Mouse (Mus musculus): ENCODE data around the gene Casq2.
"Not testable (repeated sequence)": the region's sequence is repeated elsewhere in the genome, so short reads cannot be mapped to it uniquely, and the experiment has no call there.

Casq2 gene

DNA sequence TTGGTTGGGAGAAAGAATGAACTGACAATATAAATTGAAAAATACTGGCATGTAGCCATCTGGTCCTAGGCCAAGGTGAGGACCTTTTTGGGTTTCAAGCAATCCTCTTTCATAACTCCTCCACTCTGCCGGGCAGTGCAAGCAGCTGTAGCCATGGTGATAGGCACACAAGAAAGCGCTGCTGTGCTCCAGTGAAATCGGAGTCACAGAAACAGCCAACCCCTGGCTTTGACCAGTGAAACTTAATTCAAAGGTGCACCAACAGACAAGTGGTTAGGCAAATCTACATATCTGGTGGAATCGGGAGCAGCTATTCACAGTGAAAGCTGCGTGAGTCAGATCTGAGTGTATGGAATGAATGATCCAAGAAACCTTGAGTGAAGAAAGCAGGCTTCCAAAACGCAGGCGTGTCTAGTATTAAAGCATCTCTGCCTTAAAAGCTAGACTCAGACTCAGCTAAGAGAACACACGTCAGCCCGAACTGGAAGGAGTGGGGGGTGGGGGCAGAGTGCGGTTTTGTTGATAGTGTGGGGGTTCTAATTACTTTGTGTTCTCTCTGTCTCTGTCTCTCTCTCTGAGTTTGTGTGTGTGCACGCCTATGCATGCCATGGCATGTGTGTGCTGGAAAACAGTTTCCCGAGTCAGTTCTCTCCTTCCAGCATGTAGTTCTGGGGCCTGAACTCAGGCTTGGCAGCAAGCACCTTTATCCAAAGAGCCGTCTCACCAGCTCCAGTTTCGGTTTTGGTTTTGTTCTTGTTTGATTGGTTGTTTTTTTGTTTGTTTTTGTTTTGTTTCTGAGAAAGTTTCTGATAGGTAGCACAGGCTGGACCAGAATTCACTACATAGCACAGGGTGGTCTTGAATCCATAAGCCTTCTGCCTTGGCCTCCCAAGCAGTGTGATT is 73.5 kb downstream of the Casq2 start:
- no peak for DNase-seq (ENCODE audit: low read depth in 2 of 2, low spot score in 2 of 2)

DNA sequence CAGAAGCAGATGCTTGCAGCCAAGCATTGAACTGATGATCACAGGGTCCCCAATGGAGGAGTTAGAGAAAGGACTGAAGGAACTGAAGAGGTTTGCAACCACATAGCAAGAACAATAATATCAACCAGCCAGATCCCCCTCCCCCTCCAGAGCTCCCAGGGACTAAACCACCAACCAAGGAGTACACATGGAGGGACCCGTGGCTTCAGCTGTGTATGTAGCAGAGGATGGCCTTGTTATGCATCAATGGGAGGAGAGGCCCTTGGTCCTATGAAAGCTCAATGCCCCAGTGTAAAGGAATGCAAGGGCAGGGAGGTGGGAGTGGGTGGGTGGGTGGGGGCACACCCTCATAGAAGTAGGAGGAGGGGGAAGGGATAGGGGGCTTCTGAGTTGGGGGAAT is 77.6 kb downstream of the Casq2 start:
- not testable (repeated sequence) for DNase-seq (ENCODE audit: low read depth in 2 of 2, low spot score in 2 of 2)

DNA sequence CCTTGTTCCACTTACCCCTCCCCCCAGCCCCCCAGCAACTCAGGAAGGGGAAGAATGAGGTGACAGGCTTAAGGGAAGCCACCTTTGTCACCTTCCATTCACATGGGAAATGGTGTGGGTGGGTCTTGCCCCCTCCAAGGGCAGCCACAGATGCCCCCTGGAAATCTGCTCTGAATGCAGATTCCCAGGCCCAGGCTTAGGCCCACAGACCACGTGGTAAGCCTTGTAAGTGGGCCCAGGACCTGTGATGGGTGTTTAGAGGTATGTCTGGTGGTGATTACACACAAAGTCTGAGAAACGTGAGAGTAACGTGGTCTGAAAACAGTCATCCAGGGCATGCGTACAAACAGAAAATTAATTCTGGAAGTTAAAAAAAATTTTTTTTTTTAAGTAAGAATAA is 78.7 kb downstream of the Casq2 start:
- DNase-seq (ENCODE audit: low read depth in 2 of 2, low spot score in 2 of 2), result no peak

DNA sequence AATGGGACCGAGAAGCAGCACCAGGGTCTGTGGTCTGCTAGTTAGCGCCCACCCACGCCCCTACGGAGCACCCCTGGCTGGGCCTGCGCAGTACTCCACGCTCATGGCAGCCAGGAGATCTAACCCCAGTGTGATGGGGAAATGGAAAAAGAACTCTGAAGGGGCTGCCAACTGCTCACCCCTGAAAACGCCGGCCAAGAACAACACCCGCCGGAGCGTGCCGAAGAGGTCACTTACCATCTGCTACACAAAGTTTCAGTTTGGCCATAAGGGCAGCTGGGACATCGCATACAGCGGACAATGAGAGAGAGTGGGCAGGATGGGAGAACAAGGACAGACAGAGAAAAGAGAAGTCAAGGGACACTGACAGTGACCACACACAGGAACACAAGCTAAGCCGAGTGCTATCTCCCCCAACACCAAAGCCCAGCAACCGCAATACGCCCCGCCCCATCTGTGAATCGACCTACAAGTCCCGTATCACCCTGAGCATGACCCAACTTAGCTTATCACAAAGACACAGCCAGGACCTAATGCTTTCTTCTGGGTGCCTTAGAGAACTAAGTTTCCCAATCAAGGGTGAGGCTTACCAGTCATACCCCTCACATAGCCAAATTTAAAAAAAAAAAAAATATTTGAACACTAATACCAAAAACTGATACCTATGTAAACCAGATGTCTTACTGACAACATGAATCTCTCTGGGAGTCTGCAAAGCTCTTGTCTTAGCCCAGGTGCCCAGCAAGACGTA is 79.5 kb downstream of the Casq2 start:
- DNase-seq (ENCODE audit: low read depth in 2 of 2, low spot score in 2 of 2), result no peak

DNA sequence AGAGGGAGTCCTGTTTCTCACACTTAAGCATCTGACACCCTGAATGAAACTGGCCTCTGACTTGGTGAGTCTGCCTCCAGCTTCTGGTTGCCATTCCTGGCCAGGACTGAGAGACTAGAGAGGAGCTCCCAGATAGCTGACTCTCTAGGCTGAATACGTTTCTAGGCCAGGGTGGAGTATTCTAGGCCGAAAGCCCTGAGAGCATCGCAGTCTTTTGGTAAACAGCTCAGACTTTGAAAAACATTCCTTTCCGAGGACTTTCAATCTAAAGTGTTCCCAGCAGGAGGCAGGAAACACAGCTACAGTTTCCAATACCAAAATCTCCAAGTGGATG is 80.0 kb downstream of the Casq2 start:
- DNase-seq (ENCODE audit: low read depth in 2 of 2, low spot score in 2 of 2), result no peak

DNA sequence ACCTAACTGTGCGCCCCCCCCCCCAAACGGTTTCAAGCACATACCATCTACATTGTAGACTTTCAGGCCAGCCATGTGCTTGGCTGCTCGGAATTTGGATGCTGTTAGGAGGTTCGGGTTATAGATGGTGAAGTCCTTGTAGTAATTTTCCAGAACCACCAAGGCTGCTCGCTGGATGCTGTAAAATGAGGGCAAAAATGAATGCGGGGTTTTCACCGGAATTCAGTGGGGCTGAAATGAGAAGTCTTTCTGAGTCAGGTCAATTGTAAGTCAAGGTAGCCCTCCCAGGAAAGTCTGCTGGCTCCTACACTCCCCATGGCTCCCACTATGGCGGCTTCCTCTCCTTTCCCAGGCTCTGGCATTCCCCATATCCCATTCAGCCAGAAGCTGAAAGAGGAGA is 80.6 kb downstream of the Casq2 start:
- DNase-seq (ENCODE audit: low read depth in 2 of 2, low spot score in 2 of 2), result no peak

DNA sequence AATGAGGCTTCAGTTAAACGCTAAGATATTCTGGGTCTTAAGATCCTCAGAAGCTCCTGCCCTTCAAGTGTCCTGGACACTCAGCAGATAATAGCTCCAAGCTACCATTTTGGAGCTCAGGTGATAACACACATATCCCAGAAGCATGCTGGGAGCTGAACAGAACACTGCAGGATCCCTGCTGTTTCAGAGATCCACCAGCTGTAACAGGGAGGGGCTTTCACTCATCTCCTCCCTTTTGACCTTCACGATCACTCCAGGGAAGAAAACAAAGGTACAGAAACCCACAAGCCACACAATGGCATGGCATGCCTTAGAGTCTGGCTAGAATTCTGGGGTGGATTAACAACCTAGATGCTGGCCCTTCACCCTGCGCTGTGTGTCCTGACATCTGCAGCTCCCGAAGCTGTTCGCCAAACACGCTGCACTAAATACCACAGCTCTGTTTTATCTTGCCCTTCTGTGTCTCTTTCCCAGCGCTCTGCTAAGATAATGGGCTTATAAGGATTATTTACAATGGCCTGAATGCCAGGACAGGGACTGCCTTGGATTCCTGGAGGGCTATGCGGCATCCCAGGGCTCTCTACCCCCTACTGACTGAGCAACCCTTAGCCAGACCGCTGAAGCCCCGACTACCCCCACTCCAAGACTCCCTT is 81.5 kb downstream of the Casq2 start:
- no peak for DNase-seq (ENCODE audit: low read depth in 2 of 2, low spot score in 2 of 2)

DNA sequence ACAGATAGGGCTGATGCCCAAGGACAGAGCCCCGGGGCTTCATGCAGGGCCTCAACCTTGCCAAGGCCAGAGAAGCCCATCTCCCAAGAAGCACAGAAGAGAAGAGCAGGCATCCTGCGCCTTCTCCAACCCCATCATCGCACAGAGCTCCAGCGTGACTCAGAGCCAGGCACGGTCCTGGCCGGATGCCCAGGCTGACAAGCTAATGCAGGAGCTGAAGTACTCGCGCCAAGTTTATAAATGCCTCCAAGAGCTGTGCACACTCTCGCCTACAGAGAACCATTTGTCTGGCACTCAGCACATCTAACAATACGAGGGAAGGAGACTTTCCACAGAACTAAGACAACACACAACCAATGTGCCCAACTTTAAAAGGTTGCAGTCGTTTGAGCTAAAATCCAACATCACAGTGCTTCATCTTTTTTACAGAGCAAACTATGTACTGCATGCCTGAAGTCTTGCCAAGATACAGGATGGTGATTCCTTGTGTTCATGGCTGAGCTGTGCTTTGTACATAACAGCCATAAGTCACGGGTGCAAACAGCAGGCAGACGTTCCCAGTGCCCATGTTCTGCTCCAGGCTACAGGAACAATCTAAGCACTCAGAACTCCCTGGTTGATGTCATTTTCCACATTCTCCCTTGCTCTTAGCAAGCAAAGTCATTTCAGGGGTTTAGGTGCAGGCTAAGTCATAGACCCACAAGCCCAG is 83.1 kb downstream of the Casq2 start:
- no peak for DNase-seq (ENCODE audit: low read depth in 2 of 2, low spot score in 2 of 2)

DNA sequence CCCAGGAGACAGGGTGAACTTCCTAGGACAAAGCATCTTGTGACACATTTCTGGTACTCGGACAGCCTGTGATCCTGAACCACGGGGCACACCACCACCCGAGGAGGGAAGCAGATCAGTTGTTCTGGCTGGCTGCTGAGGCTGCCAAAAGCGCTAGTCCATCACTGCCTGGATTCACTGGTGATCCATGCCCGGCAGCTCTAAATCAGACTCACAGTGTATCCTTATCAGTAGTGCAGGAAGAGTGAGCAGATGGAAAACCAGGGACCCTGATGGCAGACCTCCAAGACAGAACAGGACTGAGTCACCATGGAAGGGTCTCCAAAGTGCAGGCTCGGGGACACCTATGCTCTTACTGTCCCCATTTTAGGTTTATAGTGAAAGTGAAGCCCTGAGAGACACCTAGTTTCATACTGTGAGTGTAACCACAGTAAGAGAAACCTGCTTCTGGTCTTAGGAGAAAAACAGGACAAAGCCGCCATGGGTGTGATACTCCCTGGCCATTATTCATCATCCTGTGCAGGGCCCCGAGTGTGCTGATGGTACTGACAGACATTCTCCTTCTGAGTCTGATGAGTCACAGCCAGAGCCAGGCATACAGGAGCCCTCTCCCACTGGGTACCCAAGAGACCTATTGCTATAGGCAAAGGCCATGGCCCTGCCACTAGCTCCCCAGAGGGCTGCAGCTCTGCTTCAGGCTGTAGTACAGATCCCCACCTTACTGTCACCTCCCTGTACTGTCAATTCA is 88.1 kb downstream of the Casq2 start:
- DNase-seq (ENCODE audit: low read depth in 2 of 2, low spot score in 2 of 2), result no peak

DNA sequence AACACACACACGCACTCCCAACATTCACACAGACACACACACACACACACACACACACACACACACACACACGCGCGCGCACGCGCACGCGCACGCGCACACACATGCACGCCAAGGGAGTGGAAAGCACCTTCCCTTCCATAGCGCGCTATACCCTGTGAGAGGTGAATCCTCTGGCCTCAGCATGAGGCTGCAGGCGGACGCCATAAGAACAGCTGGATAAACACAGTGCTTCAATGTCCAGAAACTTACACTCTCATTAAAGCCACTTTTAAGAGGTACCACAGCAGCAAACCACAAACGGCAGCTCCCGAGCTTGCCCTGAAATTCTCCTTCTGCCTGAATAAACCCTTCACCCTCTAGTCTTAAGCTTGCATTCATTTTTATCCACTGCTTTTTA is 89.5 kb downstream of the Casq2 start:
- no peak for DNase-seq (ENCODE audit: low read depth in 2 of 2, low spot score in 2 of 2)

DNA sequence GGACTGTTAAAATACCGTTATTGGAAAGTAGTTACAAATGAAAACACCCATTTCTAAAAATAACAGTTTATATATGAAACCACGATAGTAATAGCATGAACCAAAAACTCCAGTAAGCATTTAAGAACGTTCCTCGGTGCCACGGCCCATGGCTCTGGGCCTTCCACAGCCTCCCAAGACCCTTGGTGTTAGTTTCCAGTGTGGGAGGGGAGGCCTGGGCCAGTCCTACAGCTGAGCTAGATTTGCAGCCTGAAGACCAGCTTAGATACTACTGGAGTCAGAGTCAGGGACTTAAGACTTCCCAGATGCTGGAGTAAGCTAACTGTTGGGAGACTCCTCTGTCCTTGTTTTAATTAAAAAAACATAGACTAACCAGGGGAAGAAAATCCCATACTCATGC is 89.9 kb downstream of the Casq2 start:
- DNase-seq (ENCODE audit: low read depth in 2 of 2, low spot score in 2 of 2), result no peak

DNA sequence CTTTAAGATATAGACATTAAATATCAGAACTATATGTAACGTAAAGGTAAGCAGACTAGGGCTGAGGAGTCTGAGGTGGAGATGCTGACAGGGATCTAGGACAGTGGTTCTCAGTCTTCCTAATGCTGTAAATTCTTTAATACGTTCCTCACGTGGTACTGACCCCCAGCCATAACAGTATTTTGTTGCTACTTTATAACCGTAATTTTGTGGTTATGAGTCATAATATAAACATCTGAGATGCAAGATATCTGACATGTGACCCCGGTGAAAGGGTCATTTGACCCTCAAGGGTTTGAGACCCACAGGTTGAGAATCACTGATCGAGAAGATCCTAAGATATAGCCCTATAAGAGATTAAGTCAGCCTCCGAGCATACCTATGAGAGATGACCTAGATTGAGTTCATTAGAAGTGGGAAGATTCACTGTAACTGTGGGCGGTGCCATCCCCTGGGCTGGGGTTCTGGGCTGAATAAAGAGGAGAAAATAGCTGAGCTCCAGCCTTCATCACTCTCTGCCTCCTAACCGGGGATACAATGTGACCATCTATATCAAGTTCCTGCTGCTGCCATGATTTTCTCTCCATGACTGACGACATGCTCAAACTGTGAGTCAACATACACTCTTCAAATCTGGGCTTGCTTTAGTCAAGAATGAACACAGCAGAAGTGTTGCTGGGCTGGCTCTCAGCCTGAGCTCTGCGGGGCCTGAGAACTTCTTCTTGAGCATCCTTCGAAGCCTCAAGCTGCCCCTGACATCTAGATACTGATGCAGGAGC is 91.8 kb downstream of the Casq2 start:
- DNase-seq (ENCODE audit: low read depth in 2 of 2, low spot score in 2 of 2), result no peak

DNA sequence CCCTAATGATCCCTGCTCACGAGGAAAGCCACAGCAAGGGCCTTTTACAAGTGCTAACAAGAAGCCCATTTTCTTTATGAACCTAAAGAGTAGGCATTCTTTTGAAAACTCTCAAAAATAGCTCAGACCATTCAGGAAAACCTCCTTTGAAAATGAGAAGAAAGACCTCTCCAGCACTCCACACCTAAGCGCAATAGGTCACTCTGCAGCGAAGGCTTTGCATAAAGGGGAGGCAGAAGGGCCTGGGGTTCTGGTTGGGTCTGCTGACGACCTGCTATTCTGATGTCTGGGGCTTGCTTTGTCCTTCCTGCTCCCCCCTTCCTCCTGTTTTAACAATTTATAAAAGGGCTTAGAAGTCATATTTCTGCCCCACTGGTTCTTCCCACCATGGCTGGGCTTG is 93.7 kb downstream of the Casq2 start:
- no peak for DNase-seq (ENCODE audit: low read depth in 2 of 2, low spot score in 2 of 2)

DNA sequence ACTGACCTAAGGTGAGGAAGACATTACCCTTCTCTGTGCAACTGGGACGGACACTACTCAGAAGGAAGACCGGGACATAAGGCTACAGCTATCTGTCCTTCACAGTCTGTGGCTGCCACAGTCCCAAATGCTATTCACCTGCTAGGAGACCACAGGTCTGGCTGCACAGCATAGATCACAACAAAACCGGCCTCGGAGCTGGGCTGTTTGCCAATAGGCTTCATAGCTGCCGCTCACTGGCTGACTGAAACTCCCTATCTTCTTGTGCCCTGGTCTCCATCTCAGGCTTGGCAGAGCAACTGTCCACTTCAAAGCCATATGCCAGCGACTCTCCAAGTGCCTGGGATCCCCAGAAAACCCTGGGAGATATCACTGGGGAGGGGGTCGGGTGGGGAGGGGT is 94.5 kb downstream of the Casq2 start:
- no peak for DNase-seq (ENCODE audit: low read depth in 2 of 2, low spot score in 2 of 2)

DNA sequence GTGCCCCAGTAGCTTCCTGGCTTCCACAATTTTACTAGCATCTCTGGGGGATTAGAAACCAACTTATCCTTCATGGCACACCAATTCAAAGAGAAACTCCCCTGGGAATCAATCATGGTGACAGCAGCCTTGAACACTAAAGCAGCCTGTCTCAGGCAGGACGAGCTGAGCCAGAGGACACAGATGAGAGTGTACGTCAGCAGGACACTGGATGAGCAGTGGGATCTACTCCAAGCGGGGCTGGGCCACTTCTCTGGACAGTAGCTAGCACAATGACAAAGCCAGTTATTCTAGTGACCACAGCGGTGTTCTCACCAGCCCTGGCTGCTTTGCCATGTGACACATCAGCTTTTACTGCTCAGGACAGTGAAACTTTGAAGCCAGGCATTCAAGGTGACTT is 95.0 kb downstream of the Casq2 start:
- DNase-seq (ENCODE audit: low read depth in 2 of 2, low spot score in 2 of 2), result no peak

DNA sequence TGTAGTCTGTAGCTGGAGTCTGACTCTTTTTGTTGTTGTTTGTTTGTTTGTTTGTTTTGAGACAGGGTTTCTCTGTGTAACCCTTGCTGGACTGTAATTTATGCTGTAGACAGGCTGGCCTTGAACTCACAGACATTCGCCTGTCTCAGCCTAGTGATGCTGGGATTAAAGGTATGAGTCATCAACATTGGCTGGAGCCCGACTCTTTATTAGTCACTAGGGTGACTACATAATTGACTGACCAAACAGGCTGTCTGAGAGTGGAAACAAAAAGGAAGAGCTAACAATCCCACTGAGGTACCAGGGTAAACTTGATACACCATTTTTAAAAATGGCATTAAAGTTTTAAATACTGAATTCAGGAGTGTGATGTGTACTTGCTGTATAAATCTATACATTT is 96.4 kb downstream of the Casq2 start:
- no peak for DNase-seq (ENCODE audit: low read depth in 2 of 2, low spot score in 2 of 2)

DNA sequence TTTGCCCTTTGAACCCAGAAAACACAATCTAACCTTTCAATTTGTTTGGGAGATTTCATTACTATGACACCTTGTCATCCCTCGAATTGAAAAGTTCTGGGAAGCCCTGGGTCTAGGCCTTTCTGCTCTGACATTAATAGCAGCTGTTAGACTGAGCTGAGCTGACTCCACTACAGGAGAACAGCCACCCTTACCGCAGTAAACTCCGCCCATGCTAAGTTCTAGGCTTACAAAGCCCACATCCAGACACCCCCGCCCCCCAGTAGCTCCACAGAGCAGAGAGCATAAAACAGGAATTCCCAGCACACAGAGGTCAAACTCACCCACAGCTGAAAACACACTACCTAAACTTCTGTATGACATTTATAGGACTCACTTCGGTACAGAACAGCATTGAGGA is 98.5 kb downstream of the Casq2 start:
- DNase-seq (ENCODE audit: low read depth in 2 of 2, low spot score in 2 of 2), result no peak

DNA sequence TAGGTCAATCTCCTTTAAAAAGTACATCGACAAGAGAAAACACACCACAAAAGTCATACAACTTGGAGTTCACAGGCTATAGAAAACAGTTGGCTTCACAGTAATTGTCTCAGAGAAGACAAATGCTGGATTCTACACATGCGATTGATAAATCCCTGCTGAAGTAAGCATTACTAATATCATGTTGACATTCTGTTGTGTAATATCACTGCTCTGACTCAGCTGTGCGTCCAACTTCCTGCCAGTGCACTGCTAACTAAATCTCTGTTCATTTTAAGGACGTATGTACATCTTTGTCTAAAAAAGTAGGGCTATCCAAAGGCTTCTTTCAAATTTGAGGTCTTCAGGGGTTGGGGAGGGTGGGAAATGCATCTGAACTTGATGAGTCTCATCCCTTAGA is 101.2 kb downstream of the Casq2 start:
- DNase-seq (ENCODE audit: low read depth in 2 of 2, low spot score in 2 of 2), result no peak

DNA sequence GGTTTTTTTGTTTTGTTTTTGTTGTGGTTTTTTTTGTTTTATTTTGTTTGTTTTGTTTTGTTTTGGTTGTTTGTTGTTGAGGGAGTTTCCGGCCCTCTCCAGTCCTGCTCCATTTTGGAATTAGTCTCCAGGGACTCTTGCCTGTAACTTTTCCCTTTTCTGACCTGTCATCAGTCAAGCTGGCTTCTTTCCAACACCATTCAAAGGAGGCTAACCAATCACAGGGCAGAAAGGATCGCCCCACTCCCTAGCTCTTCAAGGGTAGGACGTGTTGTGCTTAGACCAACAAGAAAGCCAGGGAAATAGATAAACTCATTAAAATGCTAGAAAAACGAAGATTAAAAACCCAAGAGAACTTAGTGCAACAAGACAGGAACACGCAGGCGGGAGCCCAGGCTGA is 102.8 kb downstream of the Casq2 start:
- no peak for DNase-seq (ENCODE audit: low read depth in 2 of 2, low spot score in 2 of 2)

DNA sequence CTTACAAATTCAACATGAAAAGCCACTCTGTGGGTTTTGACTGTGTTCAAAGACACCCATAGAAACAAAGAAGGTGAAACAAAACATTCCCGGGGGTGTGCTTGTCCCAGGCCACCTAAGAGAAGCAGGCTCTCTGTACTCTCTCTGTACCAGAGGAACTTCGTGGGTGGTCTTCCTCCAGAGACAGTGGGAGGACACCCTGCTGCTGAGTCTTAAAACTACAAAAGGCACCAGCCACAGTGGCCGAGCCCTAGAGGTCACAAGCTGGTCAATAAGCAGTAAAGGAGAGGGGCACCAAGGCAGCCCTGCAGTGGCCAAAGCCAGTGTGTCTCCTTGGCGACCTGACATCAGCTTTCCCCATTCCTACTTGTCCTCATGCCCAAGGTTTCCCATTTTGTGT is 103.8 kb downstream of the Casq2 start:
- DNase-seq (ENCODE audit: low read depth in 2 of 2, low spot score in 2 of 2), result no peak

Measured in CD8-positive naive resting alpha-beta T cell, adult 2 months (primary cell).